Mouse (Mus musculus): ENCODE results near the gene Il10rb. TPM values are rescaled to one million over a fixed set of nuclear protein-coding genes. Genes with fewer than 3 reads are reported as not detected.
A peak's percentile ranks its signal among the peaks of the same experiment; 100 is the strongest.

Il10rb gene
- polyA plus RNA-seq, 1 experiment from 2014 or later = 7.7 TPM

DNA sequence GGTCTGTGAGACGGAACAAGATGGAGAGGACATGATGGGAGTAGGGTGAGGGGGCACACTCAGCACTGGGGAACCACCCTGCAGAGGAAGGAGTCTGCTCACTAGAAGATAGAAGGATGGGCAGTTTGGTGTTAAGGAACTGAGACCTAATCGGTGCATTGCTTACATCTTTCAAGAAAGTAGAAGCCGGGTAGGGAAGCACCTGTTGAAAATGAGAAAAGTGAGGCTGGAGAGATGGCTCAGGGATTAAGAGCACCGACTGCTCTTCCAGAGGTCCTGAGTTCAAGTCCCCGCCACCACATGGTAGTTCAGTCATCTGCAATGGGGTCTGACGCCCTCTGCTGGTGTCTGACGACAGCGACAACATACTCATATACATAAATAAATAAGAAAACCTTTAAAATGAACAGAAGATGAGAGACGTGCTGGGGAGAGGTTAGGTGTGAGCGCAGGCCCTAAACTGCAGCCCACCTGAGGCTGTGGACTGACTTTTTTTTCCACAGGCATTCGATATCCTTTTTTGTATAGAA lies 53.9 kb downstream of the Il10rb start:
- Histone ChIP-seq H3K4me2 (ENCODE audit: low read length) (no peak overlapping the region), H3K9ac (ENCODE audit: low read length) (no peak overlapping the region), H3K4me1 (ENCODE audit: control insufficient read depth, insufficient read depth, low read length) (peaks cover 3% of the 10 kb centered on the region; the same call in 1 of the 2 replicates), H3K4me3 (ENCODE audit: low read depth, low read length) (no peak overlapping the region), H3K9me3 (replicated peaks; ENCODE audit: control insufficient read depth, low read length) (no peaks in the 10 kb centered on the region), H3K27me3 (replicated peaks; ENCODE audit: control insufficient read depth, insufficient read depth, low read length) (no peaks in the 10 kb centered on the region), H3K27ac (ENCODE audit: low read depth, low read length) (no peak overlapping the region), H3K36me3 (ENCODE audit: control insufficient read depth, insufficient read depth, low read length) (no peaks in the 10 kb centered on the region)
- WGBS = 75% methylated on average over 11 of the region's 11 CpGs
- ATAC-seq (no peak), DNase-seq (ENCODE audit: low spot score) (no peak)

DNA sequence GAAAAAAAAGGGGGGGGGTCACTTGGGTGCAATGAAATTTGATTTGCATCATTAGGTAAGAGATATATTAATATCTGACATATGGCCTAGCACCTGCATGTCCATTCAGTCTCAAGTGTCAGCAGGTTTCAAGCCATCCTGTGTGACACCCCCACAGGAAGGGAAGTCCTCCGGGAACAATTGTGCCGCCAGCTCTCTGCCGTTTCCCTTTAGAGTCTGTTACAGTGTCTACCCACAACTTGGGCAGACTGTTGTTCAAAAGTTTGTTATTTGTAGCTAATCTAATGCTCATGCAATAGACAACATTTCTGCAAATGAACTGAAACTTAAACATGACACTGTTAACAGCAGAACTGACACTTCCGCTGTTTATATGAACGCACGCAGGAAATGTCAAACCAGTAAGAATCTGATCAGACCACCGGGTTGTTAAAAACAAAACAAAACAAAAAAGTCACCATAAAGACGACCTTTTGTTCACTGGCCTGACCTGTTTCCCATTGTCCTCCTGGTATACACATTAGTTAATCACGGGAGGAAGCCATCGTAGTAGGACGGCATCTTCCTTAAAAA lies 55.2 kb downstream of the Il10rb start:
- no peak overlapping the region for H3K27ac ChIP-seq (ENCODE audit: low read depth, low read length)
- no peaks in the 10 kb centered on the region for H3K36me3 ChIP-seq (ENCODE audit: control insufficient read depth, insufficient read depth, low read length)
- no peak overlapping the region for H3K4me2 ChIP-seq (ENCODE audit: low read length)
- ATAC-seq = no peak
- no peak overlapping the region for H3K4me3 ChIP-seq (ENCODE audit: low read depth, low read length)
- WGBS = 77% methylated on average over 11 of the region's 11 CpGs
- no peaks in the 10 kb centered on the region for H3K9me3 ChIP-seq (replicated peaks; ENCODE audit: control insufficient read depth, low read length)
- no peak overlapping the region for H3K9ac ChIP-seq (ENCODE audit: low read length)
- peaks cover 14% of the 10 kb centered on the region for H3K4me1 ChIP-seq (ENCODE audit: control insufficient read depth, insufficient read depth, low read length)
- DNase-seq (ENCODE audit: low spot score) = no peak
- H3K27me3 ChIP-seq (replicated peaks; ENCODE audit: control insufficient read depth, insufficient read depth, low read length) = no peaks in the 10 kb centered on the region

DNA sequence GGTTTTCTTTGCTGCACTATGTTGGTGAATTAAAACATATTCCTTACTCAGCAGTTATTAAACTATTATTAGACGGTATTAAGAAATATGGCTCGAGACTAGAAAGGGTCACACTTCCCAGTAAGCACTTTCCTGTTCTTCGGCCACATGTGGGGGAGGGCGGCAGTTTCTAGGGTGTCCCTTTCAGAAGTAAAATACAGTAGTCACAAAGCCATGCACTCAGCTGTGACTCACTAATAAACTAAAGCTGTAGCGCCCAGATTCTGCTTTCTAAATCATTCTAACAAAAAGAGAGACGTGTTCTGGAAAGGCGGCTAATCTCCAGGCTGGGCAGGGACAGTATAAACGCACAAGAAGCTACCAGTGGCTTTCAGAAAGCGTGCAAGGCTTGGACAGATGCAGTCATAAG lies 55.8 kb downstream of the Il10rb start:
- Histone ChIP-seq H3K9ac (ENCODE audit: low read length) (no peak overlapping the region), H3K4me1 (ENCODE audit: control insufficient read depth, insufficient read depth, low read length) (peaks cover 20% of the 10 kb centered on the region), H3K36me3 (ENCODE audit: control insufficient read depth, insufficient read depth, low read length) (no peaks in the 10 kb centered on the region), H3K27me3 (replicated peaks; ENCODE audit: control insufficient read depth, insufficient read depth, low read length) (no peaks in the 10 kb centered on the region), H3K4me3 (ENCODE audit: low read depth, low read length) (no peak overlapping the region), H3K4me2 (ENCODE audit: low read length) (no peak overlapping the region), H3K9me3 (replicated peaks; ENCODE audit: control insufficient read depth, low read length) (no peaks in the 10 kb centered on the region), H3K27ac (ENCODE audit: low read depth, low read length) (no peak overlapping the region)
- WGBS = 63% methylated on average over 9 of the region's 9 CpGs
- no peak for ATAC-seq
- no peak for DNase-seq (ENCODE audit: low spot score)

DNA sequence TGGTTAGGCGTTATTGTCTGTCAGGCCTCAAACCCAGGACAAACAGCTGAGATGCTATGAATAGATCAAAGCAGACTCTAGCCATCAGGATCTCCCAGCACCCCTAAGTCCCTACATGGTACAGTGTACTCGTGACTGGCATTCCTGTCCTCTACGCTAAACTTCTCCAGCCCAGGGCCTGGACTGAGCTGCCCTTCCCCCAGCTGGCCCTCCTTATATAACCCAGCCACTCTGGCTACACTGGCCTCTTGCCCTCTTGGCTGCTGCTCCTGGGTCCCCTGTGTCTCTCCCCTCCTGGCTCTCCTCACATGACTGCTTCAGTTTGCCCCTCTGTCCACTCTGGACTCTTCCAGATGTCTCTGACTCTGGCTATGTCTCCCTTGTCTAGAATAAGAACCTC lies 56.7 kb downstream of the Il10rb start:
- Histone ChIP-seq H3K9me3 (replicated peaks; ENCODE audit: control insufficient read depth, low read length) (no peaks in the 10 kb centered on the region), H3K4me2 (ENCODE audit: low read length) (no peak overlapping the region), H3K27me3 (replicated peaks; ENCODE audit: control insufficient read depth, insufficient read depth, low read length) (no peaks in the 10 kb centered on the region), H3K4me3 (ENCODE audit: low read depth, low read length) (no peak overlapping the region), H3K4me1 (ENCODE audit: control insufficient read depth, insufficient read depth, low read length) (peaks cover 20% of the 10 kb centered on the region), H3K36me3 (ENCODE audit: control insufficient read depth, insufficient read depth, low read length) (no peaks in the 10 kb centered on the region), H3K9ac (ENCODE audit: low read length) (no peak overlapping the region), H3K27ac (ENCODE audit: low read depth, low read length) (no peak overlapping the region)
- WGBS = 85% methylated on average over 3 of the region's 3 CpGs
- DNase-seq (ENCODE audit: low spot score) (no peak), ATAC-seq (no peak)

DNA sequence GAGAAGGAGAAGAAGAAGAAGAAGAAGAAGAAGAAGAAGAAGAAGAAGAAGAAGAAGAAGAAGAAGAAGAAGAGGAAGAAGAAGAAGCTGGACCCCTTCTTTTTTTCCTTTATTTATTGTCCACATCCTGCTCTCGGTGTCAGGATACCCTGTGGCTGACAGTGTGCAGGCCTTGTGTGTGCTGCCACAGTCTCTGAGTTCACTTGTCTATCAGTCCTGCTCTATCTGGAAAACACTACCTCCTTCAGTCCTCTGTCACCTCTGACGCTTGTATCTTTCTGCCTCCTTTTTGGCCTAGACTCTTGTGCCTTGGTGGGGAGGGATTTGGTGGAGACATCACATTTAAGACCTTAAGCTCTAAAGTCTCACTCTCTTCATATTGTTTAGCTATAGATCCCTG lies 57.4 kb downstream of the Il10rb start:
- 90% methylated on average over 2 of the region's 2 CpGs for WGBS

DNA sequence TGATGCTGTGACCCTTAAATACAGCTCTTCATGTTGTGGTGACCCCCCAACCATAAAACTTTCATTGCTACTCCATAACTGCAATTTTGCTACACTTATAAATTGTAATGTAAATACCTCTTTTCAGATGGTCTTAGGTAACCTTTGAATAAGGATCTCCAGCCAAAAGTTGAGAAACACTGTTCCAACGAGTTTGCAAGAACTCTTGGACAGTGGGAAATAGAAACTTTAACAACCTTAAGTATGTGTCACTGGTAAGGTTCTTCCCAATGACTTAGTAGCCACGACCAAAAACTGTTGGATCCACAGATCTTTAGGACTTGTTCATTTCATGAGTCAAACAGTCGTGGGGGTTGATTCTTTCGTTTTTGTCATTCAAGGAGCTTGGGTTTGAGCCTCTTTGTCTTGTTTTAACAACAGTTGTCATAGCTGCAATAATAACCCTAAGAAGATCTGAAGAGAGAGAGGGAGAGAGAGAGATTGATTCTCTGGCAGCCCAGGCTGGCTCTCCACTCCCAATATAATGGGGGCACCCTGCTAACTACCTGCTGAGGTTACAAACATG lies 58.0 kb downstream of the Il10rb start:
- peak overlapping the region; percentile 71; the same call in 1 of the 2 replicates for H3K9ac ChIP-seq (ENCODE audit: low read length)
- no peaks in the 10 kb centered on the region for H3K27me3 ChIP-seq (replicated peaks; ENCODE audit: control insufficient read depth, insufficient read depth, low read length)
- H3K27ac ChIP-seq (ENCODE audit: low read depth, low read length) = no peak overlapping the region
- WGBS = 86% methylated on average over 4 of the region's 4 CpGs
- H3K4me3 ChIP-seq (ENCODE audit: low read depth, low read length) = peak overlapping the region; percentile 59
- no peak for DNase-seq (ENCODE audit: low spot score)
- peaks cover 20% of the 10 kb centered on the region for H3K4me1 ChIP-seq (ENCODE audit: control insufficient read depth, insufficient read depth, low read length)
- H3K36me3 ChIP-seq (ENCODE audit: control insufficient read depth, insufficient read depth, low read length) = no peaks in the 10 kb centered on the region
- H3K9me3 ChIP-seq (replicated peaks; ENCODE audit: control insufficient read depth, low read length) = no peaks in the 10 kb centered on the region
- no peak for ATAC-seq
- peak overlapping the region; percentile 91 for H3K4me2 ChIP-seq (ENCODE audit: low read length)

More for the DNA sequence above, 57.4 kb downstream of the Il10rb start:
- no peak for DNase-seq (ENCODE audit: low spot score)
- Histone ChIP-seq H3K27ac (ENCODE audit: low read depth, low read length) (no peak overlapping the region), H3K4me3 (ENCODE audit: low read depth, low read length) (no peak overlapping the region), H3K27me3 (replicated peaks; ENCODE audit: control insufficient read depth, insufficient read depth, low read length) (no peaks in the 10 kb centered on the region), H3K4me2 (ENCODE audit: low read length) (no peak overlapping the region), H3K9ac (ENCODE audit: low read length) (no peak overlapping the region), H3K36me3 (ENCODE audit: control insufficient read depth, insufficient read depth, low read length) (no peaks in the 10 kb centered on the region), H3K9me3 (replicated peaks; ENCODE audit: control insufficient read depth, low read length) (no peaks in the 10 kb centered on the region), H3K4me1 (ENCODE audit: control insufficient read depth, insufficient read depth, low read length) (peaks cover 20% of the 10 kb centered on the region)
- no peak for ATAC-seq

DNA sequence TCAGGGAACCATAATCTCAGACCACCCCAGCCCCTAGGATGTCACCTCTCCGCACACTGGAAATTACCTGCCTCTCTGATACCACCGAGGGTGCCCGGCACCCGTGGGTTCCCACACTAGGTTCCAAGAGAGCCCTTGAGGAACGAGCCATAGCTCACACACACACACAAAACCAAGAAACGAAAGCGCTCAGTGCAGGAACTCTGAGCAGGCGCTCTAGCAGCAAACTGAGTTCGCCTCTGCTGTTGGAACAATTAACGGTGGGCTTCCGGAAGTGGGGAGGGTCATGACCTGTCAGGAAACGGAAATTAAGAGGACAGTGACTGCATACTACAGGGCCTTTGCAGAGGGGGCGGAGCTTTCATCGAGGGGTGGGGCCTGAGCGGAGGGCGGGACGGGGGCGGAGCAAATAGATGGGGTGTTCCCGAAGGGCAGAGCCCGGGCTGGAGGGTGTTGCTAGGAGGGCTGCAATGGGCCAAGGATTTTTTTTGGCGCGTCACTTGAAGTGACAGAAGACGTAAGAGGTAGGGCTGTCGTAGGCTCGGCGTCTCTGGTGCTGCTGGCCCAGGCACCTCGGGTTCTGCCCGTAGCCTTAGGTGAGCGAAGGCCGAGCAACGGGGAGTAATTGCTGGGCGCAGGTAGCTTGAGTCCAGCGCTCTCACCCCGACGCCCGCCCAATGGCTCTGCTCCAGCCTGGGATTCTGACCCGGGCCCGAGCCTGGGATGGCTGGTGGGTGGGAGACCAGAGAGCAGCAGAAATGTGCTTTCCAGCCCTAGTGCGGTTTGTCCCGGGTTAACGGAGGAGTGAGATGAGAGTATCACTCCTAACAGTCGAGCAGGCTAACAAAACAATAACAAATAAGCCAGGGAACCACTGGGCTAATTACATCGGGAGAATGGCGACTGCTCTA lies 58.9 kb downstream of the Il10rb start:
- Histone ChIP-seq H3K4me2 (ENCODE audit: low read length) (peak overlapping the region; percentile 91), H3K4me3 (ENCODE audit: low read depth, low read length) (peak overlapping the region; percentile 59), H3K36me3 (ENCODE audit: control insufficient read depth, insufficient read depth, low read length) (no peaks in the 10 kb centered on the region), H3K27ac (ENCODE audit: low read depth, low read length) (peak overlapping the region; percentile 79), H3K4me1 (ENCODE audit: control insufficient read depth, insufficient read depth, low read length) (peaks cover 17% of the 10 kb centered on the region), H3K27me3 (replicated peaks; ENCODE audit: control insufficient read depth, insufficient read depth, low read length) (no peaks in the 10 kb centered on the region), H3K9ac (ENCODE audit: low read length) (peak overlapping the region; percentile 71), H3K9me3 (replicated peaks; ENCODE audit: control insufficient read depth, low read length) (no peaks in the 10 kb centered on the region)
- ATAC-seq = peak; percentile 96
- peak; percentile 90 for DNase-seq (ENCODE audit: low spot score)
- 2% methylated on average over 43 of the region's 44 CpGs for WGBS

DNA sequence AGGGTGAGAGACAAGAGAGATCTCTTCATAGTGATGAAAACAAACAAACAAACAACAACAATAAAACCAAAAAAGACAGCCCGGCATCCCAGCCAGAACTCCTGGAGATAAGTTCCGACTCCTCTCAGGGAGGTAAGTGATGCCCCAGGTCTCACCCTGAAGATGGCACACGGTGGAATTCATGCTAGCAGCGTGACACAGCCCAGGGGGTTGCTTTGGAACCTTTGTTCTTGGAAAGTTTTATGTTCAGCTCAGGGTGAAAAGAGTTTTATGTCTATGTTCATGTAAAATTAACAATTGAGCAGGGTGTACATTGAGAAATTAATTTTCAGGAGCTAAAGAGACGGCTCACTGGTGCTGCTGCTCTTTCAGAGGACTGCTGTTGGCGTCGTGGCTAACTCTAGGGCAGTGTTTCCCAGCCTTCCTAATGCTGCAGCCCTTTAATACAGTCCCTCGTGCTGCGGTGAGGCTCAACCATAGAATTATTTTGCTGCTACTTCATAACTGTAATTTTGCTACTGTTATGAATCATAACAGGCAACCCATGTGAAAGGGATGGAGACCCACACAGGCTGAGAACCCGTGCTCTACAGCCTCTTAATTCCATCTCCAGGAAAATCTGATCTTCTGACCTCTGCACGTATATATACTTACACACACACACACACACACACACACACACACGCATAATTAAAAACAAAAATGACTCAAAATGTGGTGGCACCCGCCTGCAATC lies 59.7 kb downstream of the Il10rb start:
- Histone ChIP-seq H3K4me1 (ENCODE audit: control insufficient read depth, insufficient read depth, low read length) (peaks cover 17% of the 10 kb centered on the region), H3K4me3 (ENCODE audit: low read depth, low read length) (peak overlapping the region; percentile 59), H3K27ac (ENCODE audit: low read depth, low read length) (no peak overlapping the region), H3K4me2 (ENCODE audit: low read length) (peak overlapping the region; percentile 91), H3K36me3 (ENCODE audit: control insufficient read depth, insufficient read depth, low read length) (no peaks in the 10 kb centered on the region), H3K9me3 (replicated peaks; ENCODE audit: control insufficient read depth, low read length) (no peaks in the 10 kb centered on the region), H3K27me3 (replicated peaks; ENCODE audit: control insufficient read depth, insufficient read depth, low read length) (no peaks in the 10 kb centered on the region), H3K9ac (ENCODE audit: low read length) (peak overlapping the region; percentile 71)
- DNase-seq (ENCODE audit: low spot score) = no peak
- 49% methylated on average over 13 of the region's 13 CpGs for WGBS
- 0 out of 2 replicates have a peak, but pooled peaks have one; percentile 1 for ATAC-seq
